Mouse (Mus musculus) left cerebral cortex, adult 8-10 months (tissue): ENCODE results near the gene Rexo4. TPM values are rescaled to one million over a fixed set of nuclear protein-coding genes. Genes with fewer than 3 reads are reported as not detected.

Experiments used
- DNase-seq, 2 experiments: peaks; one replicate each; pipeline ENCODE4 v3.0.0; 2022; ENCODE audit warnings: low spot score in 2 of 2
- total RNA-seq, 4 experiments: library from RNA; stranded (reverse); gene quantifications; 2 replicates each; pipeline ENCODE4 v1.2.4; 2022

Rexo4 gene
- total RNA-seq, 4 experiments from 2014 or later = 43.4 to 54.7 (median 46.8) TPM

DNA sequence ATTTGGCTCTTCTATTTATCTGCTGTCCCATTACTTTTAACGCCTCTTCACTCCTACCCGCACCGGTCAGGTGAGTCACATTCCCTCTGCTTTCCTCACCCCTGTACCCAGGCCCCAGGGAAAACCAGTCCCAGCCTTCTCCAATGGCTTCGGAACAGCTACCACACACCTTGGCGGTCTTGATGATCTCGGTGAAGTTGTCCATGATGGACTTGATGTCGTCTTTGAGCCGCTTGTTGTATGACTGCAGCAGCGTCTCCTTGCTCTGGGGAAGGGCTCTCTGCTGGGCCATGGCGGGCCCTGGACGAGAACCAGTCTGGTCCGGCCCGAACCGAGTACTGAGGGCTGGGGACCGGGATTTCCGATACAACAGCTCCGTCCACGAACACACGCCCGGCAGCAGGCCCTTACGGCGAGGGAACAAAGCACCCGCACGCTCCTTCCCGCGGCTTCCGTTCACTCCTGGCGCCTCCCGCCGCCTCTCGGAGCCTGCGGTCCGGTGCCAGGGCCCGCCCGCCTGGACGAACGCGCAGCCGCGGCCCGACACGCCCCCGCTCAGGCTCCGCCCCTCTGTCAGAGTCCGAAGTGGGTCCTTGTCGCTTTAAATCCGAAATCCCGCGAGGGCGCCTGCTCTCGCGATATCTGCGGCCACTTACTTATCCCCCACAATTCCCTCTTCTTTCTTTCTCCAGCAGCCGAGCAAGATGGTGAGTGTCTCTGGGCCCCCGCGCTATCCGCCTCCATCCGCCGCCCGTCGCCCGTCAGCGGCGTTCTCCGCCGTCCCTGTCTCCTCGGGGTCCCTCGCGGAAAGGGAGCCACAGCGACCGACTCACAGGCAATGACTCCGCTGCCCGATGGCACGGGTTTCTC is 53.8 kb downstream of the Rexo4 start, which contains the start of the genes Med22 and Rpl7a:
TSS of gene Med22 (minus strand) at position 554 of the 870 bp plus-strand sequence.
TSS of gene Rpl7a (plus strand) at position 641 of the 870 bp plus-strand sequence.
- DNase-seq = peak; percentile 99 to 100

DNA sequence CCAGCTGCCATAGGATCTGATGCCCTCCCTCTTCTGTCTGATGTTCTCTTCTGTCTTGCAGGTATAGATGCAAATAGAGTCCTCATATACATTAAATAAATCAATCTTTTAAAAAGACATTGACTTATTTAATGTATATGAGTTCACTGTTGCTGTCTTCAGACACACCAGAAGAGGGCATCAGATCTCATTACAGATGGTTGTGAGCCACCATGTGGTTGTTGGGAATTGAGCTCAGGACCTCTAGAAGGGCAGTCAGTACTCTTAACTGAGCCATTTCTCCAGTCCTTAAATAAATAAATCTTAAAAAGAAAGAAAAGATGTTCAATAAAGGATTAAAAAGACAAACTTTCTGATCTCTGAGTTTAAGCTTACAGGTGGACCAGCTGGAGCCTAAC is 54.8 kb downstream of the Rexo4 start:
- DNase-seq = no peak

DNA sequence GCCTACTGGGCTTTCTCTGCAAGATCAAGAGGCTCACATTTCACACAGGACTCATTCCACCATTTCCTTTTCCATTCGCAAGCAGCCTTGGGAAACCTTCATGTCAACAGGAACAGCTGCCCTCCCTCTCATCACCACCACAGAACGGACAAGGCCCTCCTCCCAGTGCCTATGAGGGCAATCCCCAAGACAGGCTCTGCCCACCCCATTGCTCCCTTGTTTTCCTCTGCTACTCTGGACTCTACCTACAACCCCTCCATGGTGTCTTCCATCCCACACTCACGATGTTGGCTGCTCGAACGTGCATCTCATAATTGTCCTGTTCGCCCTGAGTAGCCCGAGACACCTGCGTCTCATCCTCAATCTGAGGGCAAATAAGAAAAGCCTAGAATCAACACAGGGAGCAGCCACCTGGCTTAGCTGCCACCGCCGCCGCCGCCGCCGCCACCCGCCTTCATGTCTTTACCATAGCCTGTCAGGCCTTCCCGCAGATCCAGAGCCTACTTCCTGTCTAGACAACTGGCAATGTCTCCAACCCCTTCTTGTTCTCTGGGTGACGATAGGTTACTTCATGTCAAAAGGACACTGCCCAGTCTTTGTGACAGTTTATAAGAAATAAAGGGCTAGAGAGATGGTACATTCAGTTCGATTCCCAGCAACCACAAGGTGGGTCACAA is 55.3 kb downstream of the Rexo4 start:
- DNase-seq = peak in 1 of 2 experiments; percentile 4

DNA sequence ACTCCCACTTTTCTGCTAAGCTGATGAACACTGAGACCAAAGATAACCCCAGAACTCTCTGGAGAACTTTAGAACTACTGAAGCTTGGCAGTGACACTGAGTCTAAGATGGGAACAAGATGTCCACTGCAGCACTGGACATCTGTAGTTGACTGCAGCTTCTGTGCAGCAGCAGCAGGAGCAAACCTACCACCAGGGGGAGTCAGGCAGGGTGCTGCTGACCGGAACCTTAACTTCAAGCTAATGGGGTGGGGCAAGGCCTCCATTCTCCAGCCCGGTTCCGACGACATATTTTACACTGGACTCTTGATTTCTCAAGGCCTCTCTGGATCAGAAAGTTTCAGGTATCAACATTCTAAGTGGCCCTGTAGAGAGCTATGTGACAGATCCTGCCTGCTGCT is 57.1 kb downstream of the Rexo4 start:
- DNase-seq = no peak

DNA sequence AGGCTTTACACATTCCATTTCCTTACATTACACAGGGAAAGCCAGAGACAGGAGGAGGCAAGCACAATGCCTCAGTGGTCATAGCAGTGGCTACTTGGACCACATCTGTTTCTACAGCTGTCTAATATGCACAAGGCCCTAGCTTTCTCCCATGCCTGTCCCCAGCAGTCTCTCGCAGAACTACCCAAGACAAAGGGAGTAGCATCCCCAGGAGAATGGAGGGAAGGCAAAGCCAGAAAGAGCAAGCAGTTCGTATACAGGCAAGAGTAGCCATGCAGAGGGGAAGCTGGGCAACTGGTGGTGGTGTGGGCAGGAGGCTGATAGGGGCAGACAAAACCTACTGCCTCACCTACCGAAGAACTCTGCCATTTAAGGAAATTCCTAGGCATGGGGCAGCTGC is 57.8 kb downstream of the Rexo4 start:
- DNase-seq = no peak

DNA sequence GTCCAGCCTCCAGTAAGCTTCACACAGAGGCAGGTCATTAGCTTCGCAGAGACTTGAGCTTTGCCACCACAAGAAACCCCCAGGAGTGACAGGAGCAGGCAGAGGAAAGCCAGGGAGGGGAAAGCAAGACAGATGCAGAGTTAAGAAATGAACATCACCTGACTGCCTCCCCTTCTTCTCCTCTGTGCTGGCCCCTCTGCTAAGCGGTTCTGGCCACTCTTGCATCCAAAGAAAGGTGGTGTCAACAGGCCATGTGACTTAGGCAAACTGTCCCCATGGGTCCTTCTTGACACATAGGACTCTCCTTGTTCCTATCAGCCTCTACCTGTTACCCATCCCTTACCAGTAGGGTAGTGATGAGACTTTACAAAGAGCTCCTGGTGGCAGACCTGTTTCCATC is 58.2 kb downstream of the Rexo4 start:
- DNase-seq = no peak

Other genes starting within 250 kb of the Rexo4 start
- gene Abo, start 99.4 kb downstream of the Rexo4 start, total RNA-seq = not detected
- 10 to 100 TPM; 20.4 to 26.5 (median 25.8) TPM for gene Surf6, start 61.5 kb downstream of the Rexo4 start, total RNA-seq
- 10 to 100 TPM; 46.7 to 55.4 (median 50.1) TPM for gene Med22, start 53.7 kb downstream of the Rexo4 start, total RNA-seq
- gene Rpl7a, start 53.6 kb downstream of the Rexo4 start, total RNA-seq = 100 to 1,000 TPM; 215 to 270 (median 238) TPM
- 10 to 100 TPM; 33.1 to 38.0 (median 36.3) TPM for gene Surf2, start 48.0 kb downstream of the Rexo4 start, total RNA-seq
- gene Surf1, start 47.9 kb downstream of the Rexo4 start, total RNA-seq = 100 to 1,000 TPM; 116 to 127 (median 120) TPM
- 10 to 100 TPM; 46.2 to 51.8 (median 49.9) TPM for gene Surf4, start 30.5 kb downstream of the Rexo4 start, total RNA-seq
- gene Stkld1, start 30.3 kb downstream of the Rexo4 start, total RNA-seq = under 1 TPM in 2 of 4 experiments, not detected in 2; 0.16 to 0.42 TPM
- 1 to 10 TPM; 1.2 to 1.6 (median 1.4) TPM for gene Adamts13, start 9.0 kb upstream of the Rexo4 start, total RNA-seq
- 10 to 100 TPM; 42.4 to 46.5 (median 44.1) TPM for gene Cacfd1, start 45.5 kb upstream of the Rexo4 start, total RNA-seq
- 10 to 100 TPM; 21.1 to 28.3 (median 27.8) TPM for gene Slc2a6, start 63.6 kb upstream of the Rexo4 start, total RNA-seq
- 1 to 10 TPM in 2 of 4 experiments, under 1 TPM in 2; 0.44 to 1.5 (median 1.2) TPM for gene Mymk, start 107.8 kb upstream of the Rexo4 start, total RNA-seq
- 10 to 100 TPM; 12.6 to 18.4 (median 15.6) TPM for gene Adamtsl2, start 115.0 kb upstream of the Rexo4 start, total RNA-seq
- gene Fam163b, start 178.1 kb upstream of the Rexo4 start, total RNA-seq = 100 to 1,000 TPM in 1 of 4 experiments, 10 to 100 TPM in 3; 95.8 to 105 (median 98.8) TPM
- under 1 TPM; 0.20 to 0.53 (median 0.43) TPM for gene Dbh, start 200.8 kb upstream of the Rexo4 start, total RNA-seq